Mouse (Mus musculus) intestine, embryonic 16.5 days (tissue): ENCODE measurements around the gene Oat. TPM values are rescaled to one million over a fixed set of nuclear protein-coding genes. Genes with fewer than 3 reads are reported as not detected.

Experiments
- ATAC-seq: fragments of 200-750 bp; cut with Nextera tagmentation; 2 replicates; pipeline ENCODE4 v1.8.0; 2017; ENCODE audit warnings: moderate TSS enrichment, moderate library complexity
- H3K27ac ChIP-seq: fragments of 300-500 bp; sonication (generic); 2 replicates; pipeline ENCODE4 v1.5.1; 2014; ENCODE audit warnings: mild to moderate bottlenecking, low read length
- H3K27me3 ChIP-seq: fragments of 300-500 bp; sonication (generic); replicated peaks from 2 replicates; pipeline ENCODE4 v1.6.1; 2014; ENCODE audit warnings: low read length, control low read depth, mixed read lengths; ENCODE audit not compliant: control insufficient read depth, insufficient read depth
- H3K36me3 ChIP-seq: fragments of 300-500 bp; sonication (generic); 2 replicates; pipeline ENCODE4 v1.6.1; 2014; ENCODE audit warnings: low read length, control low read depth; ENCODE audit not compliant: control insufficient read depth, insufficient read depth
- H3K4me1 ChIP-seq: fragments of 300-500 bp; sonication (generic); 2 replicates; pipeline ENCODE4 v1.6.1; 2014; ENCODE audit warnings: low read length, control low read depth, mixed read lengths; ENCODE audit not compliant: control insufficient read depth, insufficient read depth
- H3K4me2 ChIP-seq: fragments of 300-500 bp; sonication (generic); 2 replicates; pipeline ENCODE4 v1.6.1; 2014; ENCODE audit warnings: low read depth, low read length, control low read depth
- H3K4me3 ChIP-seq: fragments of 300-500 bp; sonication (generic); 2 replicates; pipeline ENCODE4 v1.5.1; 2014; ENCODE audit warnings: mild to moderate bottlenecking, low read length
- H3K9ac ChIP-seq: fragments of 300-500 bp; sonication (generic); 2 replicates; pipeline ENCODE4 v1.6.1; 2014; ENCODE audit warnings: low read depth, low read length
- H3K9me3 ChIP-seq: fragments of 300-500 bp; sonication (generic); 2 replicates; pipeline ENCODE4 v1.6.1; 2016; ENCODE audit warnings: low read length, control low read depth; ENCODE audit not compliant: control insufficient read depth
- WGBS: fragments of 180-500 bp; shearing (Covaris S2); extraction: QIAGEN DNeasy Blood & Tissue Kit; methylation state at CpG from one replicate; pipeline ENCODE4 v1.1.7; 2014; 5-methylcytosine and 5-hydroxymethylcytosine counted together
- polyA plus RNA-seq: library from polyadenylated mRNA; unstranded; fragments of >200 nt; fragmentation: Nextera tagmentation; extraction: Ambion mirVana; gene quantifications from 2 replicates; pipeline ENCODE4 v1.2.1, GENCODE M21; 2015

The Oat gene
- polyA plus RNA-seq, 1 experiment from 2014 or later, result 1,956 TPM

GRCm38 (mm10) chr7:132595787-132596186 is 19.6 kb upstream of the Oat start:
- ATAC-seq, result no peak
- H3K36me3 ChIP-seq, result no peaks in the 10 kb centered on the region
- no peak overlapping the region for H3K4me2 ChIP-seq
- H3K9me3 ChIP-seq, result no peaks in the 10 kb centered on the region
- H3K27me3 ChIP-seq, result peaks cover 31% of the 10 kb centered on the region
- no peak overlapping the region for H3K27ac ChIP-seq
- WGBS, result 86% methylated on average over 3 of the region's 3 CpGs
- no peak overlapping the region for H3K4me3 ChIP-seq
- H3K9ac ChIP-seq, result no peak overlapping the region
- H3K4me1 ChIP-seq, result peaks cover 30% of the 10 kb centered on the region

GRCm38 (mm10) chr7:132594325-132594724 is 18.1 kb upstream of the Oat start:
- 89% methylated on average over 2 of the region's 2 CpGs for WGBS
- no peak for ATAC-seq
- H3K9ac ChIP-seq, result no peak overlapping the region
- peaks cover 22% of the 10 kb centered on the region for H3K4me1 ChIP-seq
- H3K27me3 ChIP-seq, result peaks cover 23% of the 10 kb centered on the region
- no peaks in the 10 kb centered on the region for H3K36me3 ChIP-seq
- H3K4me2 ChIP-seq, result no peak overlapping the region
- no peaks in the 10 kb centered on the region for H3K9me3 ChIP-seq
- no peak overlapping the region for H3K4me3 ChIP-seq
- no peak overlapping the region for H3K27ac ChIP-seq

GRCm38 (mm10) chr7:132593762-132594161 is 17.6 kb upstream of the Oat start:
- no peaks in the 10 kb centered on the region for H3K36me3 ChIP-seq
- WGBS, result 71% methylated on average over 2 of the region's 2 CpGs
- no peak overlapping the region for H3K9ac ChIP-seq
- H3K4me1 ChIP-seq, result peaks cover 16% of the 10 kb centered on the region
- no peak overlapping the region for H3K27ac ChIP-seq
- peaks cover 18% of the 10 kb centered on the region for H3K27me3 ChIP-seq
- ATAC-seq, result no peak
- no peaks in the 10 kb centered on the region for H3K9me3 ChIP-seq
- no peak overlapping the region for H3K4me2 ChIP-seq
- no peak overlapping the region for H3K4me3 ChIP-seq

- H3K27me3 ChIP-seq, result no peaks in the 10 kb centered on the region
- WGBS, result 43% methylated on average over 5 of the region's 5 CpGs
- peak; percentile 75 for ATAC-seq
- H3K27ac ChIP-seq, result peak overlapping the region; percentile 35; the same call in 1 of the 2 replicates
- 0 out of 2 replicates have a peak, but pooled peaks cover 2% of the 10 kb centered on the region for H3K4me1 ChIP-seq
- no peaks in the 10 kb centered on the region for H3K36me3 ChIP-seq
- no peak overlapping the region for H3K4me3 ChIP-seq
- no peak overlapping the region for H3K9ac ChIP-seq
- H3K4me2 ChIP-seq, result no peak overlapping the region
- H3K9me3 ChIP-seq, result no peaks in the 10 kb centered on the region
These were observed 13.4 kb upstream of the Oat start for GRCm38 (mm10) chr7:132589610-132590009.

GRCm38 (mm10) chr7:132587167-132587566 is 11.0 kb upstream of the Oat start:
- H3K4me3 ChIP-seq, result no peak overlapping the region
- H3K36me3 ChIP-seq, result no peaks in the 10 kb centered on the region
- no peak overlapping the region for H3K9ac ChIP-seq
- H3K27me3 ChIP-seq, result no peaks in the 10 kb centered on the region
- H3K27ac ChIP-seq, result peak overlapping the region; percentile 69
- H3K4me2 ChIP-seq, result no peak overlapping the region
- peaks cover 7% of the 10 kb centered on the region for H3K4me1 ChIP-seq
- WGBS, result 30% methylated on average over 5 of the region's 5 CpGs
- H3K9me3 ChIP-seq, result no peaks in the 10 kb centered on the region
- peak; percentile 50 for ATAC-seq

- ATAC-seq, result peak; percentile 66
- peak overlapping the region; percentile 55; the same call in 1 of the 2 replicates for H3K27ac ChIP-seq
- H3K27me3 ChIP-seq, result no peaks in the 10 kb centered on the region
- H3K4me1 ChIP-seq, result peaks cover 11% of the 10 kb centered on the region
- WGBS, result 45% methylated on average over 3 of the region's 3 CpGs
- H3K9me3 ChIP-seq, result no peaks in the 10 kb centered on the region
- no peak overlapping the region for H3K4me3 ChIP-seq
- H3K4me2 ChIP-seq, result no peak overlapping the region
- no peak overlapping the region for H3K9ac ChIP-seq
- H3K36me3 ChIP-seq, result no peaks in the 10 kb centered on the region
These were observed 9.7 kb upstream of the Oat start for GRCm38 (mm10) chr7:132585695-132586491.

- H3K27ac ChIP-seq, result peak overlapping the region; percentile 93
- no peak overlapping the region for H3K9ac ChIP-seq
- peaks cover 28% of the 10 kb centered on the region for H3K4me1 ChIP-seq
- H3K9me3 ChIP-seq, result no peaks in the 10 kb centered on the region
- H3K4me3 ChIP-seq, result no peak overlapping the region
- H3K27me3 ChIP-seq, result no peaks in the 10 kb centered on the region
- H3K4me2 ChIP-seq, result no peak overlapping the region
- H3K36me3 ChIP-seq, result no peaks in the 10 kb centered on the region
- 67% methylated on average over 2 of the region's 2 CpGs for WGBS
- ATAC-seq, result no peak
These were observed 5.2 kb upstream of the Oat start for GRCm38 (mm10) chr7:132581441-132581840.

- Histone ChIP-seq H3K27ac (peak overlapping the region; percentile 93), H3K9ac (peak overlapping the region; percentile 51), H3K36me3 (no peaks in the 10 kb centered on the region), H3K4me2 (peak overlapping the region; percentile 47), H3K9me3 (no peaks in the 10 kb centered on the region), H3K4me3 (peak overlapping the region; percentile 21), H3K27me3 (no peaks in the 10 kb centered on the region), H3K4me1 (peaks cover 28% of the 10 kb centered on the region)
- ATAC-seq, result peak; percentile 66
- WGBS, result 58% methylated on average over 6 of the region's 6 CpGs
These were observed 4.3 kb upstream of the Oat start for GRCm38 (mm10) chr7:132580511-132580910.

GRCm38 (mm10) chr7:132576891-132577290 is 693 bp upstream of the Oat start:
- no peak for ATAC-seq
- Histone ChIP-seq H3K4me3 (peak overlapping the region; percentile 79), H3K27ac (peak overlapping the region; percentile 99), H3K4me1 (peaks cover 26% of the 10 kb centered on the region), H3K4me2 (peak overlapping the region; percentile 67), H3K27me3 (no peaks in the 10 kb centered on the region), H3K9me3 (no peaks in the 10 kb centered on the region), H3K36me3 (no peaks in the 10 kb centered on the region), H3K9ac (peak overlapping the region; percentile 92)
- WGBS, result 45% methylated on average over 4 of the region's 4 CpGs
